Mouse (Mus musculus) MEL-GATA-1-ER (cell line): ENCODE measurements around the gene Fbxo44.

Experiments used
- DNase-seq: peaks from one replicate; pipeline ENCODE4 v3.0.0-alpha.2; 2012; ENCODE audit warnings: low read depth; ENCODE audit errors: extremely low read depth

The Fbxo44 gene

GRCm38 (mm10) chr4:148165551-148165950 is 5.3 kb upstream of the Fbxo44 start:
- no peak for DNase-seq

DNA sequence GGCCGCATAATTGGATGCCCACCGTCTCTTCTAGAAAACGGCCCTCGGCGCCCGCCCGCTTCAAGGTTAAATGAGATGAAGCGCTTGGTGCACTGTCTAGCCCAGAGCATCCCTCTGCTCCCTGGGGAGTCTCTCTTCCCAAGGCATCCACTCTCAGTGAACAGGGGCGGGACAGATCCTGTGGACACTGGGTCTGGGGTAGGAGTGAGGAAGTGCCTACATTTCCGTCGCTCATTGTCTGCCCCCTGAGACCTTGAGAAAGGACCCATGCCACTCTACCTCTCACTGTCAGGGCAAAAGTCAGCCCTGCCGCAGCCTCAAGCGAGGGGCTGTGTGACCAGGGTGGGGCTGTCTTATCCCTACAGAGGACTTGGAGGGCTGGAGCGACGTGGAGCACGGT is 4.2 kb upstream of the Fbxo44 start:
- no peak for DNase-seq

- no peak for DNase-seq
Measured at GRCm38 (mm10) chr4:148164002-148164439, 3.7 kb upstream of the Fbxo44 start.

- DNase-seq = peak; percentile 84
Measured at GRCm38 (mm10) chr4:148159544-148160435, 492 bp downstream of the Fbxo44 start.

DNA sequence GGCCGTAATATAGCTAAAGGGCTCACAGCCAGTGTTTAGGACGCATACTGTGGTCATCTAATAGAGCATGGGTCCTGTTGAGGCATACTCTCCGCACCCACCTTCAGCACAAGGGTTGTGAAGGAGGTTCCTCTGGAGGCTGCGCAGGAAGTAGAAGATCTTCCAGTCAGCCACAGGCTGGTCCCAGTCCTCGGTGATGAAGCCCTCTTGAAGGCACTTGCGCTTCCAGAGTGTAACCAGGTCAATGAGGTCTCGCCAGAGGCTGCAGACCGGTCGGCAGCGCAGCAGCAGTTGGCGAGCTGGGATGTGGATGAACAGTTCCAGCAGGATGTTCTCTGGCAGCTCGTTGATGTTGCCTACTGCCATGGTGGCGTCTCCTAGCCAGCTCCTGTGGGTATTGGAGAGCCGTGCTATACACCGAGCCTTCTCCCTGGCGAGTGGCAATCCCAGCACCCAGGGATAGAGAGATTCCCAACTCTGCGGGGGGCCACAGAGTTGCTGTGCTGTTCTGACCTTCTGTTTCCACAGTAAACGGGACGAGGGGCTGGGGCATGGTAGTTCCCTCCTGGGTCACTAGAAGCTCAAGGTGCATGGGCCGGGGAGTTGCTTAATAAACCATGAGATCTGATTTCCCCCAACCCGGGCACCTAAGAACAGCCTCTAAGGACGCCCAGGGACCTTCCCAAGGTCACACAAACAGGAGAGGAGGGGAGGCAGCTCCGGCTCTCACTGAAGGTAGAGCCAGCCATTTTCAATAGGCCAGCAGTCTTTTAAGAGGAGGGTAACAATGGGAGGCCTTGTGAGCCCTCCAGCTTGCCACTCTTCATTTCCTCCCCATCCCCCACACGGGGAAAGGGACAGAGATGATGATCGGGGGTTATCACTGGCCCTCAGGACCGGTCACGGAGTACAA is 1.6 kb downstream of the Fbxo44 start:
- no peak for DNase-seq

DNA sequence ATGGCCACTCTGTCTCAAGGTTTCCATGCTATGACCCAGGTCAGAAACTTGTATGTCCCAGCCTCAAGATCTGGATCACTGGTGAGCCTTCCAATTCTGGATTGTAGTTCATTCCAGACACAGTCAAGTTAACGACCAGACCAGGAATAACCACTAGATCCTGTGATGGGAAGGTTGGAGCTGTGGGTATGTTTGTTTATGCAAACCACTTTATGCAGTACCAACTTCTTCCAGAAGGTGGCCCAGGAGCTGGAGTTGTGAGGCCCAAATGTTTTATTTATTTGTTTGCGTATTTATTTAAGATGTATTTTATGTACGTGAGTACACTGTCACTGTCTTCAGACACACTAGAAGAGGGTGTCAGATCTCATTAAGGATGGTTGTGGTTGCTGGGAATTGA is 5.3 kb downstream of the Fbxo44 start:
- no peak for DNase-seq

DNA sequence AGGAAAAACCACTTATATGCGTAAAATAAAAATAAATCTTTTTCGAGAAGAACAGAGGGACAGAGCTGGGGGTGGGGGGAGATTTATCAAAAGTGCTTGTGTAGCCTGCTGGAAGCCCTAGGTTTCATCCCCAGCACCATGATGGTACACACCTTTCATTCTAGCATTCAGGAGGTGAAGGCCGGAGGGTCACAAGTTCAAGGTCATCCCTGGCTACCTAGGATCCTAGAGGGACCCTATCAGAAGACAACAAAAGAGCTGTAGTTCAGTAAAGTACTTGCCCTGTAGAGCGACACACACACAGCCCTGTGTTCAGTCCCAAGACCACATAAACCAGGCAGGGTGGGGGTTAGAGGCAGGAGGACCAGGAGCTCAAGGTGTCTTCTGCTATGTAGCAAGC is 6.3 kb downstream of the Fbxo44 start:
- no peak for DNase-seq

DNA sequence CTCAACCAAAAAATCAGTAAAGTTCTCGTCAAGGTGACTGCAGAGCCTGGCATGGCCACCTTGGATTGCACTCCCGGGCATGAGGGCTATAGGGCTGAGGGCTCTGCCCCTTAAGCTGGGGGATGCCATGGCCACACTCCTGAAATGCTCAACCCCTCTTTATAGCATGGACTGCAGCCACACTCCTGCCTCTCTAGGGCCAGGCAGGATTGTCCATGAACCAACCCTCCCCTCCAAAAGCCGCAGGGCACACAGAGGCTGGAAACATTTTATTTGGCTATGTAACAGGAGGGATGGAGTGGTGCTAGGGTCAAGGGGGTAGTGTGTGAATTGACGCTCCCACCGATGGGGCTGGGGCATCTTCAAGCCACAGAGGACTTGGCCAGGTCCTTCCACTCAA is 7.7 kb downstream of the Fbxo44 start:
- DNase-seq = no peak

DNA sequence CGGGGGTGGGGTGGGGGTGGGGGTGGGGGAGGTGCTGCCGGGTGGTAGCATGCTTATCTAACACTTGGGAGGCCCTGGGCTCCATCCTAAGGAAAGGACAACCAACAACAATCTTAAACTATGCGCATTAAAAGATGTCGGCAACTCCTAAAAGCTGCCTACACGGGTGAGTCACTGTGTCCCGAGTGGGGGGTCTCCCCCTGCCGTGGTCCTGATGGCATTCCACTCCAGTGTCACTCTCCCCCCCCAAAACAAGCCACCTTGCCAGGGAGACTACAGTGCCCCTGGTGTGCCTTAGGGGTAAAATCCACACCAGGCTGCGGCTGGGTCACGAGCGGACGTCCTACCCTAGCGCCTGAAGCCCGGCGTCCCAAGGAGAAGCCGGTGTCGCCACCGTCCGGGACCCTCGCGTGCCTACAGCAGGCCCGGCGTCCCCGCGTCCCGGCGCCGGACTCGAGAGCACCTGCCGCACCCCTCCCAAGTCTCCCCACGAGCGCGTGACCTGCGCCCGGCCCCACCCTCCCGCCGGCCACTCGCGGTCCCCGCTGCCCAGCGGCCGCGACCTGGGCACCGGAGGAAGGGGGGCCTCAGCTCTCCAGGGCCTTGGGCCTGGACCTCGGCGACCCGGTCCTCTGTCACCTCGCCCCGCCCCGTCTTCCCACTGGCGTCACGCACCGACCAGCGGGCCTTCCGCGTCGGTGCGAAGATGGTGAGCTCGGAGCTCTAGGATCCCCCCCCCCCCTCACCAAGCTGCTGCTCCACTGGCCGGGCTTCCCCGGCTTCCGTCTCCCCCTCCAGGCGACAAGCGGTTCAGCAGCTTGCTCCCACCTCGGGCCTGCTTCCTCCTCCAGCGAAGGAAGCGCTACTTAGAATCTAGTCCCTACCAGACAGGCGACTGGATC is 8.8 kb downstream of the Fbxo44 start, which contains the start of gene Fbxo6:
TSS of gene Fbxo6 (minus strand) at position 874 of the 902 bp plus-strand sequence.
- peak; percentile 92 for DNase-seq

GRCm38 (mm10) chr4:148150953-148151266 is 9.4 kb downstream of the Fbxo44 start:
- no peak for DNase-seq

GRCm38 (mm10) chr4:148150242-148150641 is 10.0 kb downstream of the Fbxo44 start:
- no peak for DNase-seq

GRCm38 (mm10) chr4:148149540-148149939 is 10.7 kb downstream of the Fbxo44 start:
- no peak for DNase-seq

DNA sequence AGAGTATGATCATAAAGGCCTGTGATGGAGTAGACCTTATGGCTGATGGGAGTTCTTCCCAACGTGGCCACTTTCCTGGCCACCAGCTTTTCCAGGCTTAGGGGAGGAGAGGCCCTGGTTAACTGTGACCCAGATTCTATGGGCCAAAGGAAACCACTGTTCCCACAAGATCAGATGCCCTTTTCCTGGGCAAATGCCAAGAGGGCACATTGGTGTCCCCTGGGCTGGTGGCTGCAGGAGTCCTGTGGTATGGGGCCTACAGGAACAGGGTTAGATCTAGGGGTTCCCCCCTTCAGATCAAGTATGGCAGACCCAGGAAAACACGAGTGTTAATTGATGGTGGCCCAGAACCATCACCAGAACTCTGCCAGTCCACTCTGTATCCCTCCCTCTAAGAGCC is 12.6 kb downstream of the Fbxo44 start:
- DNase-seq = no peak

GRCm38 (mm10) chr4:148143721-148144120 is 16.6 kb downstream of the Fbxo44 start:
- DNase-seq = no peak

GRCm38 (mm10) chr4:148140098-148141011 is 19.9 kb downstream of the Fbxo44 start:
- peak; percentile 90 for DNase-seq

DNA sequence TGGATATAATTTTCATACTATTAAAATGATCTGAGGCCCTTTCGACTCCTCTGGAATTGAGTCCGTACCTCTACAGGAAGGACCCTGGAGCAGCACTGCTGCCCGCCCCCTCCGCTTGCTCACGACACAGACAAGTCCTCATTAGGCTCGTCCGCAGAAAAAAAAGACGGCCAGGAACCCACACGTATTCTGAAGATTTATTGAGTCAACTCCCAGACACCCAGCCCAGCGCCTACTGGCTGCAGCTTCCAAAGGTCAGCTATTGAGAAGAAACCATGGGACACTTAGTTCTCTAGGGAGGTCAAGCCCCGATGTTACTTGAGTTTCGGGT is 20.6 kb downstream of the Fbxo44 start:
- no peak for DNase-seq

DNA sequence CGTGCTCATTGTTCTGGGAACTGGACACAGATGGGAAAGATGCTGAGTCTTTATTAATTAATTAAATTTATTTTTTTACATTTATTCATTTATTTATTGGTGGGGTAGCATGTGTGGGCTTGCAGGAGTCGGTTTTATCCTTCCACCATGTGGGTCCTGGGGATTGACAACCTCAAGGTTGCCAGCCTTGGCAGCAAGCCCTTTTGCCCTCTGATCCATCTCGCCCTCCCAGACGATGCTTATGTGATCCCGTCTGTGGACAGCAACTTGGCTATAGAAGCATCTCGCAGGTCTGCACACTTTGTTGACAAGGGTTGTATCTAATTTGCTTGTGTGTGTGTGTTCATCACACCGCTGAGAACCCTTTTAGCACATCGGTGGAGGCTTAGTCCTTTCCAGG is 22.8 kb downstream of the Fbxo44 start:
- DNase-seq = no peak

GRCm38 (mm10) chr4:148134988-148135387 is 25.3 kb downstream of the Fbxo44 start:
- no peak for DNase-seq

GRCm38 (mm10) chr4:148131497-148132081 is 28.7 kb downstream of the Fbxo44 start:
- DNase-seq = no peak
